Mouse (Mus musculus) heart, adult 18-20 months (tissue): Measurements from ENCODE around the gene Lrrc45. TPM values are rescaled to one million over a fixed set of nuclear protein-coding genes. Genes with fewer than 3 reads are reported as not detected.

Experiments used
- DNase-seq, 2 experiments: peaks; one replicate each; pipeline ENCODE4 v3.0.0; 2021 to 2022; ENCODE audit warnings: mixed read lengths in 1 of 2
- total RNA-seq, 2 experiments: library from RNA; stranded (reverse); gene quantifications; 2 replicates each; pipeline ENCODE4 v1.2.3; 2021

Lrrc45 gene
- total RNA-seq, 2 experiments from 2014 or later = 3.8 to 4.3 TPM

DNA sequence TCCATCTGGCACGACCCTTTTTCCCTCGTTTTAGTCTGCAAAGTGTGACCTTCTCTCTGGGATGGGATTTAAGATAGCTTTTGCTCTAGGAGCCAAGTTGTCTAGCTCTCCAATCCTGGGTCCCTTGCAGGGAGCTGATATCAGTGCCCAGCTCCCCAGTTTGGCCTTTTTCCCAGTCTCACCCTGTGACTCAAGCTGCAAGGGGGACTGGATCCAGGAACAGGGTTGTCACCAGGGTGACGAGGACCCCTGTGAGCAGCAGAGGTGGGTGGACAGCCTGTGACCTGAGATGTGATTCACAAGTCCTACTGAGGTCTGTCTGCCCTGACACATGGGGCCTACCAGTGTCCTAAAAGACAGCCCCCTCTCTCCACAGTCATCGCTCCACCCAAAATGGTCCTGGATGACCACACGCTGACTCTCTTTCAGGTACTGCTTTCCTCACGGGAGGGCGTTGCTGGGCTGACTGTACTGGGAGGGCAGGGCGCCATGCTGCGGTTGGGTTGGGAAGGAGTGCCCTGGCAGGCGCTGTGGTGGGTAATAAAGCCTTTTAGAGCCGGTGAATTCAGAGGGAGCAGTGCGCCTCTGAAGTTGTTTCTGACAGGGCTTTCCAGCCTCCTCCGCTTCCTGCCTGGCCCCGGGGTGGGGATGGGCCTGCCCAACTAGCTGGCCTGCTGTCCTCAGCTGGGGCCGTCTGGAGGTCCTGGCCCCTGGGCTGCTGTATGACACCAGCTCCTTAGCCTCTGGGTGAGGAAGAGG lies 9.8 kb upstream of the Lrrc45 start:
- no peak for DNase-seq

DNA sequence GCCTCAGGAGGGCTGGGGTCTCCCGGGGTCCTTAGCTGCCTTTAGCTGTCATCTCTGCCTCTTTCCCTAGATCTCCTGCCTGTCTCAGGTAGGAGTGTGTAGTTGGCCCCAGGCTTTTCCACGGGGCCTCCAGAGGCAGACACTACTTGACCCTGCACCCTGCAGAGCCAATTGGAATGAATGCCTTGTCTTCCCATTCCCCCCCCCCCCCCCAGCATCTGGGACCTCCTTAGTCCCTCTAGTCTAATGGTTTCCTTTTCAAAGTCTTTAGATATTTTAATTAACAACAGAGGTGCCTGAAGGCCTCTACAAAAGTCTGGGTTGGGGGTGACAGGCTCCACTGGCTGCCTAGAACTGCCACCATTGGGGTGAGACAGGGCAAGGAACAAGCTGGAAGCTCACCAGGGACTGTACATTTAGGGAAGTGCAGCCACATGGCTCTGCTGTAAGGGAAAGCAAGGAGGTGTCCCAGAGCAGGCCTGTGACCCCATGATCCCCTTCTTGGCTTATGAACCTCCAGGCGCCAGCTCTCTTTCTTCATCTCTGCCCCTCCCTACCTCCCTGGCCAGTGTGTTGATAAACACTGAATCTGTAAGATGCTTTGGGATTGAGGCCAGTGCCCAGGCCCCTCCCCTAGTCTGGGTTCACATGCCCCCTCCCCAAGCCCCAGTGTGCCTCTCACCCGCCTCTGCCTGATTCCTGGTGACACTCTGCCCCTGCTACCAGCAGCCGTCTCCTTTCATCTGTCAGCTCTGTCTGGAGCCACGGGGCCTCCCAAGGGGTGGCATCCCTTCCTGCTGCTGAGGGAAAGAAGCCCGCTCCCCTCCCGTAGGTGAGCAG lies 9.0 kb upstream of the Lrrc45 start:
- DNase-seq = no peak

DNA sequence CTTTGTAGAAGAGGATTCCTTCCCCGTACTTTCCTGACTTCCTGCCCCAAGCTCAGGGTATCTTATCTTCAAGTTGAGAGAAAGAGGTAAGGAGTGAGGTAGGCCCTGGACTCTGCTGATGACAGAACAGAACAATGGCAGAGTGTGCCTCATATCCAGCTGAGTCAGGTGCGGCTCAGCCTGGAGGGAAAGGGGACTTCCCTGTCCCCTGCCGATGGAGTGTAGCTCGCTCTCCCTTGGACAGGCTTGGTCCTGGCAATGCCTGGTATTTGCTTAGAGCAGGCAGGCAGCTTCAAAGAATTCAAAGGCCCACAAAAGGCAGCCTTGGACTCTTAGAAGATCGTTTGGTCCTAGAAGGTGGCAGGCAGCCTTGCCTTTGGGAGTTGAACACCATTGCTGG lies 7.6 kb upstream of the Lrrc45 start:
- DNase-seq = no peak

DNA sequence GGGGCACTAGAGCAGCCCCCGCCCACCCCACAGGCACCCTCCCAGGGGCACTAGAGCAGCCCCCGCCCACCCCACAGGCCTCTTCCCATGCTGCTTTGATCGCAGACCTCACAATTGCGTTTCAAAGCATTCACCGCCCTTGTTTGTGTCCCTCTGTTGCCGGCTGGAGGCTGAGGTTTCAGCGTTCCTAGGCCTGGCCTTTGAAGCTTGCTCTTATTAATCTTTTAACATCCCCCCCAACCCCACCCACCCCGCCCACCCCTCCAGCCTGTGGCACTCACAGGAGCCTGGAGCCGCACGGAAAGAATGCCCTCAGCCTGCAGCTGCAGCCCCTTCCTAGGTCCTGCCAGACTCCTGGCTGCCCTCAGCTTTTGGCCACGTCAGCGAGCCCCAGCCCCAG lies 6.5 kb upstream of the Lrrc45 start:
- DNase-seq = no peak

DNA sequence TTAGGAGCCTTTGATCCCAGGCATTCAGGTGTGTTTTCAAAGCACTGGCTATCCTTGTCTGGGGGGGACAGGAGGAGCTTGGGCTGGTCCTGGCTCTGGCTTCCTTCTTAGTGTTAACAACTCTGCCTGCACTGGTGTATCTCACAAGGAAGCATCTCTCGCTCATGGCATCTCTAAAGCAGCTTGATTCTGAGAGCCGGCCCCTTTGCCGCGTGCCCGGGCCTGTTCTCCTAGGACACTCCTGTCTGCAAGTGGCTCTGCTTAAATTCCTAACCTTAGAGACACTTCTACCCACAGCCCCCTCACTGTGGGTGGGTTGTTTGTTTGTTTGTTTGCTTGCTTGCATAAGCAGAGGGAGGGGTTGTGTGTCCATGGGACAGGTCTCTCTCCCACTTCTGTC lies 5.8 kb upstream of the Lrrc45 start:
- no peak for DNase-seq

DNA sequence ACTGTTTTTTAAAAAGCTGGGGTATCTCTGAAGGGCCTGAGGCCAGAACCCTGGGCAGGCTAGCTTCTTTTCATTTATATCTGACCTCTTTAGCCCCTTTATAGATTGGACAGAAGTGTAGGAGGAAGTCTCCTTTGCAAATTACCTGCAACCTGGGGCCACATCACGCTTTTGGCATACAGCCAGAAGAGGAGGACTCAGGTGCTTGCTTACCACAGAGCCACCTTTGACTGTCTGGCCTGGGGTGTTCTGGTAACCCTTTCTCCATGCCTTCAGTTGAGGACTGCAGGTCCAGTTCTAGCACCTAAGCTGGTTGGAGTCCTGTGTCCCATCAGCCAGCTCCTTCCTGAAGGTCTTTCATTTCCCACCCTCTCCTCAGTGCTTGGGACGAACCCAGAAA lies 4.2 kb upstream of the Lrrc45 start:
- no peak for DNase-seq

DNA sequence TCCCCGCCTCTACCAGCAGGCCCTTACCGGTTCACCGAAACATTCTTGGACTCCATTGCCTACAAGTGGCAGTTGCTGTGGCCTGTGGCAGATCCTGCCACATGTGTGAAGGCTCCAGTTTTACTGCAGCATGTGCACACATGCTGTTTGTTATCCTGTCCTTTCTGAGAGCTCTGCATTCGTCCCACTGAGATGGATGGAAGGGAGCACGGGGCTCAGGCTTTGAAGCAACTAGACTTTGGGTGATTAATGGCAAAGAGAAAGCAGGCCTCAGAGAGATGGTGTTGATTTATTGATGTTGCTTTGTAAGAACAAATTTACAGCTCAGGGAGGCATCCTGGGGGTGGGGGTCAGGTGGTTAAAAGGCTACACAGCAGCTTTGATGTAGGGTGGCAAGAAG lies 3.1 kb upstream of the Lrrc45 start:
- no peak for DNase-seq

DNA sequence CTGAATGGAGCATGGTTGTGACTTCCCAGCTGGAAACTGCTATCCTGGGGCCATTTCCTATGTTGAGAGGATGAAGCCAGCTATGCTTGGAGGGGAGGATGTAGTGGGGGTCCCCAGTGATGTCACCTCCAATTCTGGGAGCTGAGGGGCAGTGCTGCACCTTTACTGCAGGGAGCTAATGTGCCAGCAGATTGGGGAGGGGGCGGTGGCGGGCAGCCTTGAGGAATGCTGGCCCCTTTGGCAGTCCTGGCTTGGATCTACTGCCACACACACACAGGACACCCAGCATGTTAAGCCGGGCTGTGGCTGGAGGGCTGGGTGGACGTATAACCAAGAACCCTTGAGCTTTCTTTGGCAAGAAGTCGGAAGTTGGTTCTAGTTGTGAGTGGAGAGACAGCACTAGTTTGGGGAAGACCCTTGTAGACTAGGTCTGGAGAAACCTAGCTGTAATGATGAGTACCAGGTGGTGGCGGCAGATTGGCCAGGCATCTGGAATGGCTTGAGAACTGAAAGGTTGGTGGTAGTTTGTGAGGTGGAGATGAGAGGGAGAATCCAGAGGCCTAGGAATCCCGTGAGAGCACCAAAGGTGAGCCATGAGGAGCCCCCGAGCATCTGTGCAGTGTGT lies 1.6 kb upstream of the Lrrc45 start:
- no peak for DNase-seq

DNA sequence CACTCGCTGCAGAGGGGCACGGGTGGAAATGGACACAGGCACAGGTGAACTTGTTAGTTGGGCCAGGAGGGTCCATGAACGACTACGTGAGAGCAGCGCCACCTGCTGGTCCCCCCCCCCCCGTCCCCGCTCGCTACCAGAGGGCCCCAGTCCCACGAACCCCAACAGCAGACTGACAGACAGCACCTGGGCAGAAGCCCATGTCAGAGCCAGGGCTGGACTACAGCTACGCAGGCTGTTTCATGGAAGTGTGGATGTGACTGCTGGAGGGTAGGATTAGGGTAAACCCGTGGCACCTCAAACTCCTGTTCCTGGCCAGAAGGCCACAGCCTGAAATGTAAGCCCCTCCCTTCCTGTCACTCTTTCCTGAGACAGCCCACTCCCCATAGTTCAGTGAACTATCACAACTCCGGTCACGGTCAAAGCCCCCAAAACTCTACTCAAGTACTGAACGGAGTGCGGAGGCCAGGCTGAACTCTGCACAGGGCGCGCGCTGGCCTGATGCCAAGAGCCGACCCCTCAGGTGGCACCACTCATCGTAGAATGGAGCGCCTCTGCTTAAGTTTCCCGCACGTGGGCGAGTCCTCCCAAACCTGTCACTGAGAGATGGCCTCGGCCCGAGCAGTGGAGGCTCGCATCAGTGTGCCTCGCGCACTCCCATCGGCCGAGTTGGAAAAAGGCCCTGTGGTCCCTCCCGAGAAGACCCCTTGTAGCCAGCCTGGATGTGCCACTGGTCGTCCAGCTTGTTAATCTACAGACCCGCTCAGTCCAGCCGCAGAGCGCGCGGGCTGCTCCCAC lies 755 bp upstream of the Lrrc45 start:
- peak; percentile 48 to 72 for DNase-seq

DNA sequence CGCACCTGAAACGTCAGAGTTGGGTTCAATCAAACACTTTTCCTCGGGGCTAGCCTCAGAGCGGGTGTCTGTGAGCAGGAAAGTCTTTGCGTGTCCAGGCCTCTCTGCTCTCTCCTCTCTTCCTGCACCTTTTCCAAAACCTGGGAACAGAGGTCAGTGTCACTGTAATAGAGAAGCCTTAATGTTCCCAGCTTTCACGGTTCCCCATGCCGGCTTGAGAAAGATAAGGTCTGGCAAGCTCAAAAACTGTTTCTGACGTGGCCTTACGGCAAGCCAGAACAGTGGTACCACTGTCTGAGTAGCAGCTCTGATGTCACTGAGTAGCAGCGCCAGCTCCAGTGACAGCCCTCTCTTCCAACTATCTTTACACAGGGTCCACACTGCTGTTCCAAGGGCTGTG lies 821 bp downstream of the Lrrc45 start:
- no peak for DNase-seq

DNA sequence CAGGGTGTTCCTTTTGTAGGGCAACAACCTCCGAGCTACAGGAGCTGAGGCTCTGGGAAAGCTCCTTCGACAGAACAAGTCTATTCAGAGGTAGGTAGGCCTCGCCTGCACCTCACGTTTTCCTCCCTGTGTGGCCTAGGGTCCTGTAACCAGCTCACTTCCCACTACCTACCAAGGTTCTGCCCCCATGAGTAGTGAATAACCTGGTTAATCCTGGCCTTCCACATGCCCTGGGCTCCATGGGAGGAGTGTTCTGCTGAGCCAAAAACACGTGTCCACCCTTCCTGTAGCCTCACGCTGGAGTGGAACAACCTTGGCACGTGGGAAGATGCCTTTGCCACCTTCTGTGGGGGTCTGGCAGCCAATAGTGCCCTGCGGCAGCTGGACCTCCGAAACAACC lies 1.4 kb downstream of the Lrrc45 start:
- no peak for DNase-seq

DNA sequence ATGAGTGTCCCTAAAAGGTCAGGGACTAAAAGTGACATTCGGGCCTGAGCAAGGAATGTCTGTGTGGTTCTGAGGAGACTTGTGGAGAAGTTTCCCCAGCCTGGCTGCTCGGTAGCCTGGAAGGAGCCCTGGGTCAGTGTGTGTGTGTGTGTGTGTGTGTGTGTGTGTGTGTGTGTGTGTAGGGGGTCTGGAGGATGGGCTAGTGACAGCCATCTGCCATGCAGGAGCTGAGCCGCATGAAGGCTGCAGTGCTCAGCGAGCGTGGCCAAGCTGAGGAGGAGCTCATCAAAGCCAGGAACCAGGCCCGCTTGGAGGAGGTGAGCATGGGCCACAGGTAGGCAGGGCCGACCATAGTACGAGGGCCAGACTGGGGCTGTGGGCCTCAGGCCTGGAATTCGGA lies 5.5 kb downstream of the Lrrc45 start:
- DNase-seq = no peak

DNA sequence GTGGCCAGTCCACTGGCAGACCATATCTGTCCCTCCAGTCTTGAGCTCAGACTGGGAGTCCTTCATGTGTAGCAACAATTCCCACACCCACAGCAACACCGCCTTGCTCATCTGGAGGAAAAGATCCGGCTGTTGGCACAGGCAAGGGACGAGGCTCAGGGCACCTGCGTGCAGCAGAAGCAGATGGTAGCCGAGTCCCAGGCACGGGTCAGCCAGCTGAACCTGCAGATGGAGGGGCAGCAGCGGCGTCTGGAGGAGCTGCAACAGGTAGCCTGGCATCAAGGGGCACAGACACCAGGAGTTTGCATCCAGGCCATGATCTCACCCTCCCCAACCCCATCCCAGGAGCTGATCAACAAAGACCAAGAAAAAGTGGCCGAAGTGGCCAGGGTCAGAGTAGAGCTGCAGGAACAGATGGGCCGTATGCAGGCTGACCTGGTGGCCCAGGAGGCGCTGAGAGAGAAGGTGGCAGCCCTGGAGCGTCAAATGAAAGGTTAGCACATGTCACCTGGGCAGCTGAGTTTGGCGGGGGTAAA lies 6.2 kb downstream of the Lrrc45 start:
- DNase-seq = no peak

DNA sequence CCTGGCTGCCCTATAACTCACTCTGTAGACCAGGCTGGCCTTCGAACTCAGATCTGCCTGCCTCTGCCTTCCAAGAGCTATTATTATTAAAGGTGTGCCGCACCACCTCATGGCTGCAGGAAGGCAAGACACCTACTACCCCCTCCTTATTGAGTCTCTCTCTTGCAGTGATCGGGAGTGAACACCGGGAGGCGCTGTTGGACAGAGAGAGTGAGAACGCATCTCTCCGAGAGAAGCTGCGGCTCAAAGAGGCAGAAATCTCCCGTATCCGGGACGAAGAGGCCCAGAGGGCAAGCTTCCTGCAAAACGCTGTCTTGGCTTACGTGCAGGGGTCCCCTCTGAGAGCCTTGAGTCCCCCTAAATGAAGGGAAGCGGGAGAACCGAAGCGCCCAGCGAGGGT lies 6.7 kb downstream of the Lrrc45 start:
- peak; percentile 89 to 96 for DNase-seq

DNA sequence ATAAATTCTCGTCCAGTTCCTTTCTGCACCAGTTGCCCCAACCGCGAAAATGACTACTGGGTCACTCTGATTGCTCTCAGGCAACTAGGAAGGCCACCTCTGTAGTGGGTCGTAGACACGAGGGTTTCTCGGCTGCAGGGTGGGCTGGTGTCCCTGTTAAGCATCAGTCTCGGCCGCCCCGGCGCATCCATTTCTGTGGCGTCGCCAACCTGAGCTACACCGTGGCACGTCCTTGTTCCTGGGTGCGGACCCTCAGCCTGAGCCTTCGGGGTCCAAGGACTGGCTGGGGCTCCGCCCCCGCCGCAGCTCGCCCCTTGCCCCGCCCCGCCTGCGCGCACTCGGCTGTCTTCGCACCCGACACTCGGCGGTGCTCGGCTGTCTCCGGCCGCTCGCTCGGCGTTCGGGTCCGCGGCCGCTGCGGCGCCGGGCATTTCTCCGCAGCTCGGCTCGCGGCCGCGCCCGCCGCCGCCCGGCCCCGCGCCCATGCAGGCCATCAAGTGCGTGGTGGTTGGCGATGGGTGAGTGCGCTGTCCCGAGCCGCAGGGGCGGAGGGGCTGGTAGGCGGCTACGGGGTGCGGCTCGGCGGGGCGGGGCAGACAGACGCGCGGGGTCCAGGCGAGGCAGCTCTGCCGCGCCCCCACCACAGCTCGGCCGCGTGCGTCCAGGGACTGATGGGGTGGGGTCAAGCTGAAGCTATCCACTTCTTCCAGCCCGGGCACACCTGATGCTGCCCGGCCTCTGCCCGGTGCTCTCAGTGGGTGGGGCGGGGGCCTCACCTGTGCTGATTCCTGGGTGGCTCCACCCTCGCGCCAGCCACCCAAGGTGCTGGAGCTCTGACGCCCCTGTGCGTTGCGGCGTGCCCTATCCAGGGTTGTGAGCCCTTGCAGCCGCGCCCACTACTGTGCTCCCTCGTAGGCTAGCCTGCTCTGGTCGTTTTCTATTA lies 7.7 kb downstream of the Lrrc45 start, which contains the start of gene Rac3:
Gene Rac3, plus strand, starts transcription at position 347 of the 943 bp plus-strand sequence.
- DNase-seq = peak; percentile 69 to 70

DNA sequence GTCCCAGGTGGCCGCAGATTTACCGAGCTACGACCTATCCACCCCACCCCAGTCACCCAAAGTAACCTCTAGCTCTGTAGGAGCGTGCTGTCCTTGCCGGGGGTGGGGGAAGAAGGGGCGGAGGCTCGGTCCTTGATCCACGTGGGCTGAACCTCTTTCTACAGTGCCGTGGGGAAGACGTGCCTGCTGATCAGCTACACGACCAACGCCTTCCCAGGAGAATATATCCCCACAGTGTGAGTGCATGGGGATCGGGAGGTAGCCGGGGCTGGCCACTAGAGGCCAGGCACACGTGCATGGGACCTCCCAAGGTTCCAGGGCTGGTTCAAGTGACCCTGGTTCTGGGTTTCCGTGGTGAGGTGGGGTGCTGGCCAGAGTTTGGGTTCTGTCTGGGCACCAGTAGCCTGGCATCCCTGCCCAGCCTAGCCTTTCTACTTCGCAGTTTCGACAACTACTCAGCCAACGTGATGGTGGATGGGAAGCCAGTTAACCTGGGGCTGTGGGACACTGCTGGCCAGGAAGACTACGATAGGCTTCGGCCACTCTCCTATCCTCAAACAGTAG lies 8.4 kb downstream of the Lrrc45 start:
- DNase-seq = no peak

DNA sequence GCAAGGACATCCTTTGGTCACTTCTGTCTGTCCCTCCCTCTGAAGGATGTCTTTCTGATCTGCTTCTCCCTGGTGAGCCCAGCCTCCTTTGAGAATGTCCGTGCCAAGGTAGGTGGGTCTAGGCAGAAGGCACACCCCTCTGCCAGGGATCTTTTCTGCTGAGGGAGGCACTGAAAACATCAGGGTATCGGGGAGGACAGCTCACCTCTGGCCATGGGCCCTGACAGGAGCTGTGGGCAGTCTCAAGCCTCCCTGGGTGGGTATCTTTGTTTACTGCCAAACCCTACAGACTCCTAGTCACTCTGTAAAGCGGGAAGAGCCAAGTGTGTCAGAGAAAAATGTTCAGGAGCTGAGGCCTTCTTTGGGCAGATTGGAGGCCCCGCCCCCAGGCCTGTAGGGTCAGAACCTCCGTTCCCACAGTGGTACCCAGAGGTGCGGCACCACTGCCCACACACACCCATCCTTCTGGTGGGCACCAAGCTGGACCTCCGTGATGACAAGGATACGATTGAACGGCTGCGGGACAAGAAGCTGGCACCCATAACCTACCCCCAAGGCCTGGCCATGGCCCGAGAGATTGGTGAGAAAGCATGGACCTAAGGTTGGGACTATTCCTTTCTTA lies 9.1 kb downstream of the Lrrc45 start:
- DNase-seq = no peak

DNA sequence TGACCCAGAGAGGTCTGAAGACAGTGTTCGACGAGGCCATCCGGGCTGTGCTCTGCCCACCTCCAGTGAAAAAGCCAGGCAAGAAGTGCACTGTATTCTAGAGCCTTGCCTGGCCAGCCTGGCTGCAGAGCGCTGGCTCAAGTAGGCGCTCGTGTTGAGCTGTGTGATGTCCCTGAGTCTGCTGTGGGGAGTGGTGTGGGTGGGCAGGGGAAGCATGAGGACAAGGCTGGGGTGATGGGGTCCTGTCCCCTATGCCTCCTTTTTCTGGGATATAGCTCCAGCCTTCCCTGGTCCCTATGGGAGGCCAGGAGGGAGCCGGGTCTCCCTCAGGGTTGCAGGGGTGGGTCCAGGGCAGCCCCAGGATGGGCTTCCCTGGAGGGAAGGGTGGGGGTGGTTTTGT lies 9.8 kb downstream of the Lrrc45 start:
- DNase-seq = no peak

DNA sequence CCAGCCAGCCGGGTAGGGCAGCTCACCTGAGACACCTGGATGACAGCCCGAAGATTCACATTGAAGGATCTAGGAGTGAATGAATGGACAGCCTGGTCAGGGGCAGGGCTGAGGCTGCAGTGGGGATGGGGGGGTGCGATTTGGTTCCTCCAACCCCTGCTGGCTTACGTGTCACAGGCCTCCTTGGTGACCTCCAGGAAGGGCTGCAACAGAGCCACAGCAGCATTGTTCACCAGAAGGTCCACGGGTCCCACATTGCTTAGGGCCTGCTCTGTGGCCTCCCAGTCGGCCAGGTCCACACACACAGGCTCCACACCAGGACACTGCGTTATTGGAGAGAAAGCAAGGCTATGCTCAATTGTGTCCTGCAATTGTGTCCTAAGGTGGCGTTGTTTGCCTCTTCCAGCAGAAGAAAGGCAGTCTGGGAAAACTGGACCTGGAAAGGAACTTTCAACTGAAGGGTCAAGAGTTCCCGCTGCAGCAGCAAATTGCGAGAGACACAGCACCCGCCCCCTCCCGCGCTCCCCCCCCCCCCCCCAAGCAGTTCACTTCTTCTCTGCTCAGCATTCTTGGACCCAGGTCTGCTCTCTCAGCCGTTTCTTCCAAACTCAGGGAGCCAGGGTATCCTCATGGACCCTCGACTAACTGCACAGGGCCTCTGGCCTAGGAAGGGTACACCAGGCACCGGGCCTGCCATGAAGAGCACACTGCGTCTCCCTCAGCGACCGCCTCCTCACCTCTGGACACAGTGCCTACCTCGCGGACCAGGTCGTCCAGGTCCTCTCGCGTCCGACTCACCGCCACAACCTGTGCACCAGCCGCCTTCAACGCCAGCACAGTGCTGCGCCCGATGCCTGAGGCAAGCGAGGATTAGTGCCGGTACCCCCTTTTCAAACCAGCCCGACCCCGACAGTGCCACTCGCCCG lies 12.8 kb downstream of the Lrrc45 start:
- DNase-seq = no peak
